Mouse (Mus musculus) liver, embryonic 14.5 days (tissue): ENCODE results near the gene Atp2c2.

Experiments
- CTCF ChIP-seq: IDR thresholded peaks from 2 replicates; pipeline ENCODE4 v1.5.1; 2016; ENCODE audit warnings: antibody characterized with exemption, low read depth, control low read depth
- EP300 ChIP-seq: IDR thresholded peaks from 2 replicates; pipeline ENCODE4 v1.6.1; 2016; ENCODE audit warnings: antibody characterized with exemption, low read depth

GRCm38 (mm10) chr8:119756538-119756937 is 56.7 kb downstream of the Atp2c2 start:
- TF ChIP-seq CTCF (no peak), EP300 (no peak)
